Mouse (Mus musculus) induced T-regulatory cell, adult 2 months (primary cell): ENCODE measurements around the gene Hnmt.
"Not testable (repeated sequence)": the region's sequence is repeated elsewhere in the genome, so short reads cannot be mapped to it uniquely, and the experiment has no call there.

Experiments
- DNase-seq: peaks from one replicate; pipeline ENCODE4 v3.0.0-alpha.2; 2012; ENCODE audit warnings: low read depth

The Hnmt gene

DNA sequence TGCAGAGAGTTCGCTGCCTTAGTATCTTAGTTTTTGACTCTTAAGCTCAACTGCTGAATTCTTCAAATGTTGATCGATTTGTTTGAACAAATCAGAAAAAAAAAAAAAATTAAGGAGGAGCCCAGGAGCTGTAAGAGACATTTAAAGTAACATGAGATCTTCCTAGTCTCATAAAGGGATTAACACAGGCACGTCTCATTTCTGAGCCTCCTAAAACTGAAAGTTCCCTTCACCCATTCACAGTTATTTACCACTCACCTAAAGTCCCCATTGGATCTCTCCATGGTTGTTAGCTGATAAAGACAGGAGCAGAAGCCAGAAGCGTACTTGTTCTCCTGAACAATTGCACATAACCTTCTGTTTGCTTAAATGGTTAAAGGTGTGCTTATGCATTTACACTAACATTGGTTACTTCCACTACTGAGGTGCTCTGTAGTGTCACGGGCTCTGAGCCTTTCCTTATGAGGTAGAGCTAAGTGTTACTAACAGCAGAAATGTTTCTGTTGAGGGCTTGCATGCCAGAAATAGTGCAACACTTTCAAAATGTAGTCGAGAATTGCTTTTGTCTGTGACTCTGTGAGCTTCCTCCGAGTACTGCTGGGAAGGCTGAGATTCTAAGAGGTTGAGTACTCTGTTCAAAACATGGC is at the start of gene Hnmt:
TSS of gene Hnmt (minus strand) at position 51 of the 647 bp plus-strand sequence.
- no peak for DNase-seq

DNA sequence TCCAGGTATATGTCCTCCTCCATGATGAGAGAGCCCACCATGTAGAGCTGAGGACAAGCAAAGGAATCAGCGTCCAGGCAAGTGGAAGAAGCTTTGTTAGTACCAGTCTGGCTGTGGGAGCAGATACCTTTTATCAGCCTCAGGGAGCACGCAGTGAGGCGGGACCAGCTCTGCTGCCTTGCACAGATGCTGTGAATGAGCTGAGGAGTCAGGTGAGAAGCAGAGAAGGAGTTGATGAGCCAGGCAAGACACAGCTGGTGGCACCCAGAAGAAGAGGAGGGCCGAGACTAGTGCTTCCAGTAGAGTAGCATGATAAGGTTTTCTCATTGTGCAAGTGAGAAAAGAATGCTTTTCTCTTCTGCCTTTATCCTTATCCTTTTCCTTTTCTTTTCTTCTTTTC is 47.3 kb upstream of the Hnmt start, which contains the start of gene Tbpl2:
TSS of gene Tbpl2 (minus strand) at position 101 of the 400 bp plus-strand sequence.
- DNase-seq: no peak

DNA sequence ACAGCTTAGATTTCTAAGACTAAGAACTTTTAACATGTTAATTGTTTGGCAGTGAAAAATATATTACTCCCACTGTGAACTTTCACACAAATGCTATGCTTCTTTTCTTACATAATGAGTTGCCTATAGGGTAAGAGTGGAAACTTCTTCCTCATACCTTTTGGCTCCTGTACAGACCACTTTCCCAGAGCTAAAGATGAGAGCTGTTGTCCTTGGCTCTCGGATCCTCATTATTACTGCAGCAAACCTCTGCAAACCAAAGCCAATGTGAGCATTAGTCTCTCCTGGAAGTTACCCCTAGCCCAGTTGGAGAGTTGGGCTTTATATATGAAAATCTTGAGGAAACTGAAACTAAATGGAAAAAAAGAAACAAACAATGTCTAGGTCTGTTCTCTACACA is 41.7 kb upstream of the Hnmt start:
- no peak for DNase-seq

DNA sequence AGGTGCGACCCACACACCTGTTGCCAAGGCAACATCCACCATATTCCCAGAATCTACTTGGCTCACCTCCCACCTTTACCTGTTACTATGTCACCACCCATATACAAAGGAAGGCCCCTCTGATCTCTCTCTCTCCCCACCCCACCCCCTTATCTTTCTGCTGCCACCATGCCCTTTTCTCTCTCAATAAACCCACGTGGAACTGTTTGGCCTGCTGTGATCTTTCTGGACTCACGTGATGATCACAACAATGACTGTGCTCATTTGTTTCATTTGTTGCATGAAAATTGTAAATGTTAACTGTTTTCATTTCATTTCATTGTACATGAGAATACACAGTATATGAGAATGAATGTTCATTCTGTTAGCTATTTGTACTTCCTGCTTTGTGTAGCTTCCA is 1.3 kb upstream of the Hnmt start:
- DNase-seq: no peak

DNA sequence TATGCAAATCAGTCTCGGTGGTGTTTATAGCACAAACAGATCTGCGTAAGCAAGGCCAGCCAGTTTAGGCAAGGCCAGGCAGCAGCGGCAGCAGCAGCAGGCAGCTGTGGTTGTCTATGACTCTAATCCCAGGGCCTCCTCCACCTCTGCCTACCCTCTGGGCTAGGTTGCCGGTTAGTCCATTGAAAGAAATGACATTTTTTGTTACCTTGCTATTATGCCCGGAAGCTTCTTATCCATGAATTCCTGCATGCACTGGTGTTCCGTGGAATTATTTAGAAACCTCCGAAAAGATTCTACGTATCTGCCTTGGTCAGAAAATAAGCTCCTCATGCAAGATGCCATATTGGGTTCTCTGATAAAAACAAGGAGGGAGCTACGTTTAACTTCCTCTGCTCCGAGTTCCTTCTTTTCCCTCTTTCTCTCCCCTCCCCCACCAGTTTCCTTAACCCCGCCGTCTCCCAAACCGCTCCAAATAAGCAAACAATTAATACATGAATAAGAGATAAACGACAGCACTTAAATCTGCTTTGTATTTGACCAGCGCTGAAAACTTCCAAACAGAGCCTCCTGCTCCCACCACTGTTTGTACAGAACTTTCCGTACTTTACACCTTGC is 605 bp downstream of the Hnmt start:
- no peak for DNase-seq

DNA sequence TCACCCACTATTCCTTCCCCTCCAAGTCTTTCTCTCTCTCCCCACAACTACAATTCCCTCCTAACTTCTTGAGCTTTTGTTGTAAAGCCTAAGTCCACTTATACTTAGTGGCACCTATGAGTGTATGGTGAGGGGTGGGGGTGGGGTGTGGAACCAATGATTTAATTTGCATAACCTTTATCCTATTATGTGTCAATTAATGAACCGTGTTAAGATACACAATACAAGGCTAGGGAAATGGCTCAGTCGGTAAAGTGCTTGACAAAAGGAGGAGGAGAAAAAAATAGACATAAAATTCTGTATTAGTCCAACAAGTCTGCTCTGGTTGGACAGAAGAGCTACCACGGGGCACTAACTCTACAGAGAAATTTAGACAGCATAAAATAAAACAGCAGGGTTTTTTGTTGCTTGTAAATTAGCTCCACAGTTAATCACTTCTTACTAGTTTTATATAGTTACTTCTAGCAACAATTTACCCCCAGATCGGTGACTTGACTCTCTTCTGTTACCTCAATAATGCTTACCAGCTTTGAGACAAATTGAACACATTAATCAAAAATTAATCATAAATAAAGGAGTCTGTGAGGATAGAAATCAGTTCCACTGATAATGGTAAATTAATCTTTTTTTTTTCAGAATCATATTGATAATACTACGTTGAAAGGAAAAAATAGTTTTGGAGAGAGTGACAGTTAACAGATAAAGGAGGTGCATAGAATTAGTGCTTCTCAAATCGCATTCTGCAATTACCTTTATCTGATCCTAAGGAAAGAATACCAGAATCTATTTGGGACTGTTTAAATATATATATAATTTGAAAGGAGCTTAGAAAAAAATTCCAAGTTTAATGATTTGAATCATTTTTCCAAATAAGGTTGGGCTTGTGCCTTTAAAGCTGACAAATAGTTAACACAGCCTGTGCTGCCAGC is 1.4 kb downstream of the Hnmt start:
- no peak for DNase-seq

DNA sequence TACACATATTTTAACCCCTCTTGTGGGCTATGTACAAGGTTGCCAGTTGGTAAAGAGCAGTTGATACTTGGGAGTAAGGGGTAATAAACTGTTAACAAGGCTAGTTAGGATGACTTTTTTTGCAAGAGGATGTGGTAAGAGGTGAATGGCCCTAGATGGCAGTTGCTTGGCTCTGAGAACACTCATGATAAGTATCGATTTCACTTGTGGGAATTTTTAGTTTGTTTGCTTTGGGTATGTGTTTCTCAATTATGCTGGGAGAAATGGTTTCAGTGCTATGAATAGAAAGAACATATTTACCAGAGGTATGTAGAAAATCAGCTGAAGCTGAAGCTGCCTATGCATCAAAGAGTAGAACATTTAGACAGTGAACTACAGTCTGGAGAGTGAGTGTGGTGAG is 6.3 kb downstream of the Hnmt start:
- DNase-seq: no peak

DNA sequence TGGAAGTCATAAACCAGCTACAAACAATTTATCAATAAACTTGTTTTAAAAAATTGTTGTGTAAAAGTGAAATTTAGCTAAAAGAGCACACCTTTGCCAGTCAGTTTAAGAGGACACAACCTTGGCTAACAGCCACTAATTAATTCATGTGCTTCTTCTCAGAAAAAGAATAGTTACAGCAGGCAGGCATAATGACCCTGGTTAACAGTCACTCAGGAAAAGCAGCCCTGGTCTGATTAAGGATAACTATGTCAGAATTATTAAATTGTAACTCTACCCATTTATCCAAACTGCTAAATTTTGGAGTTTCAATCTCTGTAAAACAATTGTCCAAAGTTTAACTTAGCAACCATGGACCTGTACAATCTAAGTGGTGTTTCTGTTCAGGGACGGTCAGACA is 8.7 kb downstream of the Hnmt start:
- DNase-seq: no peak

DNA sequence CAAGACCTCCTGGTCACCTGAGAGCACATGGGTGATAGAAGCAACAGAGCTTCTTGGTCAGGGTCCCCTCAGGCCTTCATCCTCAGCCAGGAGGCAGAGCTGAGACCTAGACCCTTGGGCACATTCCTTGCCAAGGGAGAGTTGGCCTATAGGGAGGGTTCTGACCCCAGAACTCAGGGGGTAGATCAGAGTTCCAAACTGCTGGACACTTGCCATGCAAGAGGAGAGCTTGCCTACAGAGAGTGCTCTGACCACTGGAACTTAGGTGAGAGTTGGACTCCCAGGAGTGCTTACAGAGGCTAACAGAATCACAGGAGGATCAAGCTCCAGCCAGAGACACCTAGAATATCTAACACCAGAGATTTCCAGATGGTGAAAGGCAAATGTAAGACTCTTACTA is 29.8 kb downstream of the Hnmt start:
- DNase-seq: not testable (repeated sequence)

DNA sequence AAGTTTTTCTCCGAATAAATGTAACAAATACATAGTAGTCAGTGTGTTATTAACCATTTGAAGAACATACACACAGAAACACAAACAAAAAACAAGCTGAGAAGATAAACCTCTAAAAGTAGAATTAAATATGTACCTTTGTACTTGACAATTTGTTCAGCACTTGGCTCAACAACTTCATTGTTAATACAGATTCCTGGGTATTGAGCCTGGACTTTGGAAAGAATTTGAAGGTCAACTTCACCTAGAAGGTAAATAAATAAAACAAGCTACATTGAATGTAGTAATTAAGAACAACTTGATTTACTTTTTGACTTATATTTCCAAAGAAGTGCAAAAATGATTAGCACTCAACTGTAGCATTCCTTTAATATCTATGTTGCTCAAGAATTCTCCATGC is 30.2 kb downstream of the Hnmt start:
- no peak for DNase-seq

DNA sequence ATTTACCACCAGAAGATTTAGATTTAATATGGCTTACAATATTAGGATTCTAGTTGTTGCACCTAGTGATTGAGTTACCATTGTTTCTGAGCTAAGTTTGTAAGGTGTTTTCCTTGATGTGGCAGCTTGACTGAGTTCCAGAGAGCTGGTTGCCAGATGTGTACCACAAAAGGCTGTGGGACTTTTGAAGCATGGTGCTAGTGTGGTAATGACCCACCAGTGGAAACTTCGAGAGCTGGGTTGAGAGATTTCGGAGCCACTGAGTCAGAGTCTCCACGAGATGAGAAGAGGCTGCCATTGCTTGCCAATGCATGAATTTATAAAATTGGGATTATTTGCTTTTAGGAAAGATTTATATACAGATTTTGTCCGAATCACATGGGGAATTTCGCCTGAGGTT is 34.2 kb downstream of the Hnmt start:
- DNase-seq: no peak

DNA sequence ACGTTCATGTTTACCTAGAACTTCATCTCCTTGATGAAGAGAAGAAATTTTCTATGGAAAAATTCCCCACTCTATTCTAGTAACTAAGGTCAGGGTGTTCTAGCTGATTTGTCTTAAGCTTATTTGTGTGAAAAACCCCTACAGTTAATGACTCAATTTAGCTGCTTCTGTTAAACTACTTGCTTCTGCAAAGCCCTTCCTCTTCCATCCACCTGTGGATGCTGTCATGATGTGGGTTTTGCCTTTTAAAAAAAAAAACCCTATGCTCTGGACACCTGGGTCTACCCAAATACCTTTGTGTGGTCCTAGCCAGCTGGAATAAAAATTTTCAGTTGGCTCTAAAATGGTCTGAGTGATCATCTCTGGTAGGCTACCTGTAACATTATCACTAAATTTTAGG is 49.9 kb downstream of the Hnmt start:
- no peak for DNase-seq

DNA sequence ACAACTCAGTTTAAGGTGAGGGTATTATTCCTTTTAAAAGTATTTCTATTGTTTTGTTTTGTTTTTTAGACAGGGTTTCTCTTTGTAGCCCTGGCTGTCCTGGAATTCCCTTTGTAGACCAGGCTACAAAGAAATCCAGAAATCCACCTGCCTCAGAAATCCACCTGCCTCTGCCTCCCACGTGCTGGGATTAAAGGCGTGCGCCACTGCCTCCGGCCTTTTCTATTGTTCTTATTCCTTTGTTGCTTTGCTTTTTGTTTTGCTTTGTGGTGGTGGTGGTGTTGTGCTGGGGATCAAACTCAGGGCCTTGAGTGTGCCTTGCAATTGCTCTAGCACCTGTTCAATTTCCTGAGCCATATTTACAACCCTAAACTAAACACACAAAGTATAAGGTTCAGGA is 50.4 kb downstream of the Hnmt start:
- no peak for DNase-seq

DNA sequence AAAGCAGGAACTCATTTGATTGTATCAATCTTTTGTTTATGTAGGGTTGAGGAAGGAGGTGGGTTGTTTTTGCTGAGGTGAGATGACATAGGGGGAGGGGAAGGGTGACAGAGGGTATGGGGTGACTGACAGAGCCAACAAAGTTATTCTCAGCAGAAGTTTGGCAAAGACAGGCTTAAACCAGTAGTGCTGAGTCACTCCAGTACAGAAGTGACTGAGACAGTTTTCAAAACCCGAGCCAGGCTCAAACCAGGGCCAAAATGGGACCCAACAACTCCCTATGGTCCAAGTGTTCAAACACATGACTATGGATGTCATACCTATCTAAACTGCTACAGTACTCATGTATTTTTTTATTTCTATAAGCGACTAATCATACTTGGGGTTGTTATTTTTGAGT is 52.4 kb downstream of the Hnmt start:
- no peak for DNase-seq

DNA sequence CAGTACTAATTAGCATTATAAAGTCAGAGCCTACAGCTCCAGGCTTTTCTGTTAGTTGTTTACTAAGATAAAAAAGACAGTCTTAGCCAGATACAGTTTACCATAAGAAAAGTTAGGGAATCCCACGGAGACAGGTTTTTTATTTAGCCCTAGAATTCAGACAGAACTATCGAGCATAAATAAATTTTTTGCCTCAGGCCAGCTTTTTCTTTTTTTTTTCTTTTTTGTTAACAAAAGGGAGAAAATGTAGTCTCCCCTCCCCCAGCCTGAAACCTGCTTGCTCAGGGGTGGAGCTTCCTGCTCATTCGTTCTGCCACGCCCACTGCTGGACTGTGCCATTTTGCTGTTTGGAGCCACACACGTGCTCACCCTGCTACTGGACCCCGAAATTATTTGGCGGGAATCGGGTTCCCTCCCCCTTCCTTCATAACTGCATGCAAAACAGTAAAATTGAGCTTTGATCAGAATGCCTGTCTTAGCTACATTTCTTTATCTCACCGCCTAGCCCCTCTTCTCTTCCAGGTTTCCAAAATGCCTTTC is 59.1 kb downstream of the Hnmt start:
- not testable (repeated sequence) for DNase-seq

DNA sequence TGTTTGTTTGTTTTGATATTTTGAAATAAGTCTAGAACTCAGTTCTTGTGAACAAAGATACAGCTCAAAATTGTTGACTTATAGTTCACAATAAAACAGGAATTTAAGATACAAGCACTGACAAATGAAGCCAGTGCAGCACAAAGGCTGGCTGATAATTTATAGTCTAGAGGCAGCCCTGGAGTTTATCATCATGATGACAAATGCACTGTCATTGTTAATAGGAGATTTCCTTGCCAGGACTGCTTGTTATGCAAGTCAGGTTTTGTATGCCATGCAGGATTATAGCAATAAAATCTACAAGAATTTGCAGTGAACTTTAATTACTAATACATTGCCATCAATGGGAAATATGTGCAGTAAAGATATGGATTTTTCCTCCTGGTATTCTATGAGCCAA is 61.9 kb downstream of the Hnmt start:
- DNase-seq: no peak

DNA sequence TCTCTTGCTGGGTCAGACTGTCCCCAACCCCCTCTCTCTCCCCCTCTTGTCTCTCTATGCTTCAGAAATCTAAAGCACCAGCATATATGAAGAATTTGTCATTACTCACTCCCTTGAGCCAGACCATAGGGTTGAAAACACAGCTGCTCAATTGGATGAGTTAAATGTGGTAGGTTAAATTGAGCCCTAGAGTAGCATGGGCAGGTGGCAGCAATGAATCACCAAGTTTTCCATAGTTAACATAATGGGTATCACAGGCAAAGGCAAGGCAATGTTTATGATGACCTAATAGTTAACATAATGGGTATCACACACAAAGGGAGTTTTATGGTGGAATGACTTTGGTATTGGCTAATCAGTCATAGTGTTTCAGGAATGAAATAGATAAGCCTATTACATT is 65.9 kb downstream of the Hnmt start:
- DNase-seq: no peak

DNA sequence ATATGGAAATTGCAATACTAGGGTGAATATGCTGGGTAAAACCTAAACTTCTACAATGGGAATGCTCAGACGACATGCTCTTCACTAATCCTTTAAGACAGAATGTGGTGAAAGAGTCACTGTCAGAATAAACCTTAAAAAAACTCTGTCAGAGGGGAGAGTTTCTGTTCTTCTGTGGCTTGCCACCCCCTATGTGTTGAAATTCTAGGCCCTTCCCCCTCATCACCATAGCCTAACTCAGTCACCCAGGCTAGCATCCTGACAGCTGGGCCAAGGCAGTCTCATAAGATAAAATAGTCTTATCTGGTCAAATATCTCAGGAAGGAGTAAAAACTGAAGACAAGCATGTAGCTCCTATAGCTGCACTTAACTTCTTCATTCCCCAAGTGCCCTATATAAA is 66.3 kb downstream of the Hnmt start:
- no peak for DNase-seq

DNA sequence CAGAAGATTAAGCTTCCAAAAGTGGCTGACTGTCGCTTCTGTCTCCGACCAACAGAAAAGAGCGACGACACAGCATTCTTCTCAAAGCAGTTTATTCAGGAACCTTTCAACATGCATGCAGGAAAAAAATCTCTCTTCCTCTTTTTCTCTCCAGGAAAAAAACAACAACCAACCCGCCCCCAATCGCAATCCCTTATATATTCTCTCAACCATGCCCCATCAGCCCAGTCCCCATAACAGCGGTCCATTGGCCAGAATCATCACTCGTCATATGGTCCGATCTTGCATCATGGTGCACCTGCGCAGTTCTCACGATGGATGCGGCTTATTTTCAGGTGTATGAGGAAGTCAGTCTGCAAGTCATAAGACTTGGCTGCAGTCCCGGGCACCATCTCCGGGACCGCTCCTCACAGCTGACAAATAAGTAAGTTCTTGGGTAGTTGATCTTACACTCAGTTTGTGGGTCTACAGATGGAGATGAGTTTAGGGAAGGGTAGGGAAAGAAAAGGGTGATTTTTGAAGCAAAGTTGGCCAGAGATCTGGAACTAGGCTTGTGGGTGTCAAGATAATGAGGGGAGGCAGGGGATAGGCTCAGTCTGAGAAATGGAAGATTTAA is 88.4 kb downstream of the Hnmt start:
- not testable (repeated sequence) for DNase-seq
